Mouse (Mus musculus): ENCODE measurements at regions not wholly inside any gene's neighbourhood (a gene's known extent, or its start where the extent isn't known, plus 50 kb on each side); places are given as distances from the start of the nearest gene placed in this dataset.
A peak's percentile ranks its signal among the peaks of the same experiment; 100 is the strongest.

- no peak for DNase-seq
Observed at GRCm38 (mm10) chr17:45889051-45889450, 143.1 kb downstream of the Vegfa start.

GRCm38 (mm10) chr17:45886420-45887049 lies 145.6 kb downstream of the Vegfa start:
- DNase-seq: no peak

- no peak for DNase-seq
Observed at GRCm38 (mm10) chr17:45885461-45886336, 146.5 kb downstream of the Vegfa start.

- DNase-seq: no peak
Observed at GRCm38 (mm10) chr17:45884021-45884722, 148.0 kb downstream of the Vegfa start.

GRCm38 (mm10) chr17:45882682-45883081 lies 149.0 kb upstream of the 1600014C23Rik start:
- no peak for DNase-seq

GRCm38 (mm10) chr17:45881284-45881683 lies 147.6 kb upstream of the 1600014C23Rik start:
- no peak for DNase-seq

GRCm38 (mm10) chr17:45880761-45881160 lies 147.1 kb upstream of the 1600014C23Rik start:
- no peak for DNase-seq

GRCm38 (mm10) chr17:45879478-45880250 lies 146.0 kb upstream of the 1600014C23Rik start:
- DNase-seq: no peak

GRCm38 (mm10) chr17:45878394-45878793 lies 144.8 kb upstream of the 1600014C23Rik start:
- no peak for DNase-seq

- no peak for DNase-seq
Observed at GRCm38 (mm10) chr17:45875325-45875724, 141.7 kb upstream of the 1600014C23Rik start.

- no peak for DNase-seq
Observed at GRCm38 (mm10) chr17:45873996-45874395, 140.4 kb upstream of the 1600014C23Rik start.

- DNase-seq: no peak
Observed at GRCm38 (mm10) chr17:45873200-45873955, 139.7 kb upstream of the 1600014C23Rik start.

GRCm38 (mm10) chr17:45871666-45872653 lies 138.3 kb upstream of the 1600014C23Rik start:
- peak in 1 of 2 experiments; percentile 13 for DNase-seq

GRCm38 (mm10) chr17:45871067-45871466 lies 137.4 kb upstream of the 1600014C23Rik start:
- DNase-seq: no peak

GRCm38 (mm10) chr17:45869014-45869968 lies 135.6 kb upstream of the 1600014C23Rik start:
- no peak for DNase-seq

GRCm38 (mm10) chr17:45868539-45868938 lies 134.9 kb upstream of the 1600014C23Rik start:
- DNase-seq: no peak

GRCm38 (mm10) chr17:45867727-45868126 lies 134.1 kb upstream of the 1600014C23Rik start:
- DNase-seq: no peak

- no peak for DNase-seq
Observed at GRCm38 (mm10) chr17:45866876-45867652, 133.4 kb upstream of the 1600014C23Rik start.

- DNase-seq: no peak
Observed at GRCm38 (mm10) chr17:45866346-45866745, 132.7 kb upstream of the 1600014C23Rik start.

All from cerebellum, adult 18-20 months (tissue).